Mouse (Mus musculus) small intestine, adult 10 weeks (tissue): ENCODE data around the gene Tmpo. TPM values are rescaled to one million over a fixed set of nuclear protein-coding genes. Genes with fewer than 3 reads are reported as not detected.

Source experiments
- polyA plus RNA-seq: library from polyadenylated mRNA; stranded (reverse); fragments of 350-450 nt; fragmentation: Illumina TruSeq; extraction: RNeasy Lipid Tissue Mini Kit (QIAGEN cat#74804); gene quantifications from one replicate; pipeline ENCODE4 v1.2.3, GENCODE M21; 2014; ENCODE audit warnings: low replicate concordance

Gene Tmpo
- polyA plus RNA-seq = 259 TPM

GRCm38 (mm10) chr10:91180761-91181460 lies at the start of gene Tmpo:
Gene Tmpo (minus strand): TSS chr10:91181315.

GRCm38 (mm10) chr10:91123828-91124822 lies 57.0 kb downstream of the Tmpo start, which contains the start of gene Slc25a3:
Gene Slc25a3 (minus strand): TSS chr10:91124059.

Other genes starting within 250 kb of the Tmpo start
- gene Apaf1, start 98.5 kb downstream of the Tmpo start, polyA plus RNA-seq = 50.0 TPM
- 22.2 TPM for gene Ikbip, start 98.4 kb downstream of the Tmpo start, polyA plus RNA-seq
- 1,252 TPM for gene Slc25a3, start 57.3 kb downstream of the Tmpo start, polyA plus RNA-seq